Mouse (Mus musculus) spleen, postnatal 14 days (tissue): ENCODE measurements at regions not wholly inside any gene's neighbourhood (a gene's known extent, or its start where the extent isn't known, plus 50 kb on each side); places are given as distances from the start of the nearest gene placed in this dataset.

Experiments used
- DNase-seq, 2 experiments: peaks; one replicate each; pipeline ENCODE4 v3.0.0; 2021 to 2022; ENCODE audit warnings: low spot score in 2 of 2

DNA sequence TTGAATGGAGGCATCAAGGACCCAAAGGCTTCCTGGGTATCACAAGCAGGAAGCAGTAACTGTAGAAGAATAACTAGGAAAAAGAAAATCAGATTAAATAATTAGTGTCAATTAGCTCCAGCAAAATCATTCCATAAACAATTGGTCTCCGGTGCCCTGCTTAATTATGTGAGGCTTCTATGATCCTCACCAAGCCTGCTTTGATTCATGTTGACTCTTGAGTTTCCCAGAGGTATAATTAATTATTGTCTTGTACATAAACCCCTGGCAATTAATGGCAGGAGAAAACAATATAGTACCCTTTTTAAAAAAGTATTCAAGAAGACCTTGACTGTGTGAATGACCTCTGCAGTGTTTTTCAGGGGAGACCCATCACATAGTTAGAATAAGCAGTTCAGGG lies 61.5 kb upstream of the Sp8 start:
- no peak for DNase-seq

DNA sequence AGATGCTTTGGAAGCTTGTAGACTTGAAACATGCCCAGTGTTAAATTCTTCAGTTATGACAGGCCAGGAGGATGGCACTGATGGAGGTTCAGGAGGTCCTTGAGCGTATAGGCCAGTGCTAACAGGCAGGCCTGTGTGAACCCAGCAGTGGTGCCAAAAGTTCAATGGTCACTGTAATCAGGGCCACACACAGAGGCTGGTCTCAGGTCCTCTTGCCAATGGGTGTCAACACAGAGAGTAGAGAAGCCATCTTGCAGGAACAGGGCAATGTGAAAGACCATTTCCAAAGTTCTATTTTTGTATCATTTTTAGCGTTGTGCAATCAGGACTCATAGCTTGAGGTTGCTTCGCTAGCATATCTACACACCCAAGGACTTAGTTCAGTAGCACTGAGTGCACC lies 64.2 kb upstream of the Sp8 start:
- DNase-seq, result no peak

DNA sequence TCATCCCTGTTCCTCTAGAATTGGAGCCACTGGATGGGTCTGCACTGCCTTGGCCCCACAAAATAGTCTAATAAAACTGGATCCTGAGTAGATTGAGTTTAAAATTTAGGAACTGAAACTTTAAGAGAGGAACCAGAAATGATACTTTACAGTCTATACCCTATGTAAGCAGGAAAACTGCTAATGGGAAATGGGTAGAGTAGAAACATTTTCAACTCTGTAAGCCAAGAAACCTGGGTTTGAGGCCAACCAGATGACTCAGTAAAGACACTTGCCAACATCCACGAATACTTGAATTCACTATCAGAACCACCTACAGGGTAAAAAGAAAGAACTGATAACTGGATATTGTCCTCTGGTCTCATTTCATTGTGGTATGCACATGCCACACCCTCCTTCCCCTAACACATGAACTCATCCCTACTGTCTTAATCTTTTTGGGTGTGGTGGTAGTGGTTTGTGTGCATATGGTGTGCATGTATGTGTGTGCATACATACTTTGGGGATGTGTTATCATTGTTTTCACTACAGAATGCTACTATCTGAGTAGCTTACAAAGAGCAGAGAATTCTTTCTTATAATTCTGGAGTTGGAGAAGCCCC lies 70.6 kb upstream of the Sp8 start:
- no peak for DNase-seq

DNA sequence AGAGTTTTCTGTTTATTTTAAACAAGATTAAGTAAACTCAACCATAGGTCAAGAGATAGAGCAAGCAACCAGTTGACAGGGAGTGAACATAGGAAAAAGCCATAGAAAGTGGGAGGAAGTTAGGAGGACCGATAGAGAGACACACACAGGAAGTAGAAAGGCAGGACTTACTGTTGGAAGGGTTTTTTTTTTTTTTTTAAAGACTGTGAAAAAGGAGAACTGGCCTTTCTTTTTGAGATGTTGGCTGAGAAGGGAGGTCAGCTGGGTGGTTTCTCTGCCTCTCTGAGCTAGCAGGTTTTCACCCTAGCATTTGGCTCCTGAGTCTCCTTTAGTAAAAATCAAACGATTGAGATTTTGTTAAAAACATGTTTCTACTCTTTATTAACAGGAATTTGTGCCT lies 73.3 kb upstream of the Sp8 start:
- DNase-seq, result no peak

GRCm38 (mm10) chr12:118766472-118766871 lies 79.7 kb upstream of the Sp8 start:
- no peak for DNase-seq

- DNase-seq, result no peak
These were observed 92.1 kb upstream of the Sp8 start for GRCm38 (mm10) chr12:118754076-118754475.

GRCm38 (mm10) chr12:118739103-118739502 lies 107.0 kb upstream of the Sp8 start:
- DNase-seq, result no peak

DNA sequence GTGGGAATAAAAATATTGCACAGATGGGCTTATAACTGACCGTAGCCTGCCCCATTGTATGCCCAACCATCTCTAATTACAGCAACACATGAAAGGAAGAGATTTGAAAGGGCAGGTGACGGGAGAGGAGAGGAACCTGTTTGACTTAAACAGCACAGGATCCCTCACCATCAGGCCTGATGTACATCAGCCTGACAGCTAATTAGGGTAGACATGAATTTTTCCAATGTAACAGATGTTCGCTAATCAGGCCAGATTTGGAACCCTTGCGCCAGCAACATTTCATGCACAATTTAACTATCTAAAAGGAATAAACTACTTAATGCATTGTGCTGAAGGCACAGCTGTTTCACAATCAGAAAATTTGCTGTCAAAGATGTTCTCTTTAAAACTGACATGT lies 120.2 kb upstream of the Sp8 start:
- no peak for DNase-seq

DNA sequence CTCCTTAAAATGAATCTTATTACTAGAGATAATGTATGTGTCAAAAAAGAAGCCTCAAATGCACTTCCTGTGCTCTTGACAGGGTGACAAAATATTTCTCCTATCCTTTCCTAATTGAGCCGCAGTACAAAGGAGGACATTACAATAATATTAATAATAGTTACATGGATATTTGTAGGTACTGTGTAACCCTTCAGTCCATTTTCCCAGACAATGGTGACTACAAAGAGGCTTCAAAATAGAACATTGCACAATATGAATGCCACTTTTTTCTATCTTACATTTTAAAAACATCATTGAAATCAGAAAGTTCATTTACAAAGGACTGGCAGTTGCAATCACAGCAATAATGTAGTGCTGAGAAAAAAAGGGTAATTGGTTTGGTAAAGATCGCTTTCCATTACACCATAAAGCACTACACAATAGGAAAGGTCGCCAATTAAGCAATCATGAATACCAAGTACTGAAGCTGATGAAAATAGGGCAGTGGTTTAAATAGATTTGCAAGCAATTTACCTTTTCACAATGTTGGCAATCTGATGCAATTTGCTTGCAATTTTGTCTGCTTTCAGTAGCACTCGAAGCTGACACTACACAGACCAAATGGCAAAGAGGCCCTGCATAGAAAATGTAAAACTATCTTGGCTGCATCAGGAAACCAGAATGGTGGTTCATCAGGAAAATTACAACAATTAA lies 126.1 kb upstream of the Sp8 start:
- DNase-seq, result no peak

DNA sequence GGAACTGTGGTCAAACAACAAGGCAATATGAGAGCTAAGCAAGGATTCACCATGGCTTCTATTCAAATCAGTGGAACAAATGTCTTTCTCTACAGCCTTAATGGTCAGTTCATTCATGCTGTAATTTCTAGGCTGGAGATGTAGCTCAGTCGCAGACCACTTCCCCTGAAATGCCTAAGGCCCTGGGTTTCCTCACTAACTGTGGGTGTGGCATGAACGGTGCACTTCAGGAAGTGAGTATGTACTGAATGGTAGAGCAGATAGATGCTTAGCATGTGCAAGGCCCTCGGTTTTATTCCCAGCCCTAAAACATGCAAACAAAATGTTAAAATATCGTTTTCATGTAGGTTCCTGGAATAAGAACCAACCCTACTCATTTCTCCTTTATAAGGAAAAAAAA lies 129.3 kb upstream of the Sp8 start:
- no peak for DNase-seq

GRCm38 (mm10) chr12:118706626-118707025 lies 139.5 kb upstream of the Sp8 start:
- DNase-seq, result no peak

GRCm38 (mm10) chr12:118704826-118705225 lies 141.3 kb upstream of the Sp8 start:
- no peak for DNase-seq

DNA sequence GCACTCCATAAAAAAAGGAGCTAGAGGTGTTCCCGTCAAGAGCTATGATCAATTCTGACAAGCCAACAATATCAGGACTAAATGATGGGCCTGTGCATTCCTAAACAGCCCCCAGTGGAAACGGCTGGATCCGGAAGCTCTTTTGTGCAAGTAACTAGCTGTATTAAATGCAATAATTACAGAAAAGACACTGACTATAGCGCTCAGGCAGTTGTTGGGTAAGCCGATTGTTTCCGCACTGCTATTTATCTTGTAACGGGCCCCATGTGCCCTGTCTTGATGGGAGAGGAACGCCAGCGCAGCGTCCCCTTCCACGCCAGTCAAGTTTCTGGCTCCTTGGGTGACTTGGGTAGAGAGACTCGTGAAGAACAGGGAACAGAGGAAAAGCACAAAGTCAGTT lies 142.4 kb upstream of the Sp8 start:
- DNase-seq, result no peak

- no peak for DNase-seq
These were observed 143.0 kb upstream of the Sp8 start for GRCm38 (mm10) chr12:118703068-118703662.

DNA sequence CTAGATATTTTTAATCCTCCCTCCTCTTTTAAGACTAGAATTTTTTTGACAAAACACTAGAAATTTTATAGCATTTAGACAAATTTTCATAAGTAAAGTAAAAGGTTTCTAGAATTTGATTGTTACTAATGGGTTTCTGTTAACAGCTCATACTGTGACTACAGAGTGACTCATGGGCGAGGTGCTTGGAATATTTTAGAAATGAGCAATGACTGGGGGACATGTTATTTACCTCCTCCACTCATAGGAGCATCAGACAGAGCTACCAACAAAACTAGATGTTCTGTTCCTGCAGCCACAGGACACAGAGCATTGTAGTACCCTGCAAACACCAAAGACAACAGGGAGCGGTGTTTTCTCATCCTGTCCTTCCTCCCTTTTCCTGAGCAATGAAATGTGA lies 144.3 kb upstream of the Sp8 start:
- DNase-seq, result no peak

DNA sequence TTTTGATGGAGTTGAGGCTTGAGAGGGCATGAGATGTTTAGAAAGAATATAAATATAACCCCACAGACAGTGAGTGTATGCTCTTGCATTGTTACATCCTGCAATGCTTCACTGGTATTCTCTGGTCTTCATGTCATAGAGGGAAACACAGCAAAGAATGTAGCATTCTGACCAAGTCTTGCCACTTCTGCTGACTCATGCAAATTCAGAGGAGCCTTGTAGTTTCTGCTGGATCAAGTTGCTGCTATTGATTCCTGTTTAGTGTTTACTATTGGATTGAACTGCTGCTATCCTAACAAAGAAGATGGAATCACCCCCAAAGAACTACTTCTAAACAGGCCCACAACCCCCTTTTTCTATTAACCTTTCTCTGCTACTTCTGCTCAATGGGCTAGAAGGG lies 148.0 kb upstream of the Sp8 start:
- no peak for DNase-seq

DNA sequence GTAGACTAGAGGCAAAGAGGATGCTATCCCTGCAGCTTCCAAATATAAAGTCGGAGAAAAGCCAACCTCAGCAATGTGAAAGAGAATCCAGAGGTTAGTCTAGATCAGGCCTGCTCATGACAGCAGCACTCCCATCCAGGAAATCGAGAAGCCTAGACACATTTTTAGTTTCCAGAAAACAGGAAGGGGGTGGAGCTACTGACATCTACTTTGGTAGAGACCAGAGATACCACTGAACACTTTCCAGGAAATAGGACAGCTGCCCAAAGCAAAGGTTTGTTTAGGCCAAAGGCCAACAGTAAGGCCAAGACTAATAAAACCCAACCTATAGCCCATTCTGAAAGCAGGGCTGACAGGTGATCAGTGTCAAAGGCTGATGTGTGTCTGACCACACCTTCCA lies 151.4 kb upstream of the Sp8 start:
- no peak for DNase-seq

DNA sequence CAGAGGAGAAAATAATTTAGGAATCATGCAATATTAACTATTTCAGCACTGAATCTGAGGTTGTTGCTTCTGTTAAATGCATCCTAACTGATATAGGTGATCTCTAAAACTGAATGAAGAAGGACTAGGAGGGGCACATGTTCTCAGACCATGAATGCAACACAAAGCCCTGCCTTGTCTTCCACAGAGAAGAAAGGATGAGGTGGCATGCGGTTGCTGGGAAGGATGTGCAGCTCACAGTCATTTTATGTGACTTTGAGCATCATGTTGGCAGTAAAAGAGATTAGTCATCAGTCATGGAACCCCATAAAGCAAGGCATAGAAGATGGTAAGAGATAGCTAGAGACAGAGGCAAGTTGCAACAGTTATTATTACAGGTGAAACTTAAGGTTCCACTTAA lies 163.2 kb upstream of the Sp8 start:
- DNase-seq, result no peak

DNA sequence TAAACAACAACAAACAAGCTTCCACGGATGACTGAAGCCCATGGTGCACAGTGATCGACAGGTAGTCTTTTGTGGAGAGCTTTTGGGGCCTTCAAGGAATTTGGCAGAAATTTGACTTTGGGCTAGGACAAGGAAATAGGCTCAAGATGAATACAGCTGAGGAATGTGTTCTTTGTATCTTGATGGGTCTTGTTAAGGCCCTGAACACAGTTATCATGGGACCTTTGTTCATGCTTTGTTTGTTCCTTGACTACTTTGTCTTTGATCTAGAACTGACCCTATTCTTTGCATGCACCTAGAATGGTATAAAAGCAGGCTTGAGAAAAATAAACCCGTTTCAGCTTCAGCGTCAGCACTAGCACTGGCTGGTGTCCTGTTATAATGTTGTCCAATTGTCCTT lies 168.1 kb upstream of the Sp8 start:
- no peak for DNase-seq

DNA sequence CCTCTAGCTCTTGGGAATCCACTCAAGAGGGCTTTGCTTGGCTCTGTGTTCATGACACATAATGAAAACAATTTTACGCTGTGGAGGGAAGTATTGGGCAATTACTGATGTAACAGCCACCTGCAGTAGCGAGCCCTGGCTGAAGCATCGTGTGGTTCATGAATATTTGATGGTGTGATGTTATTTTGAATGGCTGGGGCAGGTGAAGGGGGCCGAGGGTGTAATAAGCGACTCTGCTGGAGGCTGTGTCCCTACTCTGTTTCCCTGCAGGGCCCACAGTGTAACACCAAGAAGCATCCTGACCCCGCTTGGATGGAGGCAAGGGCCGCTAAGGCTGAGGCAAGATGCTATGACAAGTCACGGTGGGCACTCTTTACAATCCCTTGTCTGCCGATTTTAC lies 184.6 kb upstream of the Sp8 start:
- DNase-seq, result no peak

GRCm38 (mm10) chr12:118661214-118661486 lies 185.0 kb upstream of the Sp8 start:
- no peak for DNase-seq

GRCm38 (mm10) chr12:118660384-118661213 lies 185.5 kb upstream of the Sp8 start:
- no peak for DNase-seq
